Mouse (Mus musculus) T-cell, adult 2 months (primary cell): ENCODE results near the gene 2210011C24Rik.
"Not testable (repeated sequence)": the region's sequence is repeated elsewhere in the genome, so short reads cannot be mapped to it uniquely, and the experiment has no call there.

ENCODE experiments used
- DNase-seq: peaks from one replicate; pipeline ENCODE4 v3.0.0; 2022; ENCODE audit warnings: low spot score

2210011C24Rik gene

GRCm38 (mm10) chr8:83992488-83992887 is 19.5 kb downstream of the 2210011C24Rik start:
- no peak for DNase-seq

- DNase-seq = no peak
These were observed 21.8 kb downstream of the 2210011C24Rik start for GRCm38 (mm10) chr8:83990170-83990569.

- no peak for DNase-seq
These were observed 22.7 kb downstream of the 2210011C24Rik start for GRCm38 (mm10) chr8:83989243-83989642.

DNA sequence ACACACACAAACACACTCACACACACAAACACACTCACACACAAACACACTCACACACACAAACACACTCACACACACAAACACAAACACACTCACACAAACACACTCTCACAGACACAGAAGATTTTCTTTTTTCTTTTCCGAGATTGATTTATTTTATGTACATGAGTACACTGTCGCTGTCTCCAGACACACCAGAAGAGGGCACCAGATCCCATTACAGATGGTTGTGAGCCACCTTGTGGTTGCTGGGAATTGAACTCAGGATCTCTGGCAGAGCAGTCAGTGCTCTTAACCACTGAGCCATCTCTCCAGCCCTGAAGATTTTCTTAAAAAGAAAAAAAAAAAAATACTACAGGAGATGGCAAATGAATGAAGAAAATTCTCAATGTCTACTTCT is 28.7 kb downstream of the 2210011C24Rik start:
- not testable (repeated sequence) for DNase-seq

DNA sequence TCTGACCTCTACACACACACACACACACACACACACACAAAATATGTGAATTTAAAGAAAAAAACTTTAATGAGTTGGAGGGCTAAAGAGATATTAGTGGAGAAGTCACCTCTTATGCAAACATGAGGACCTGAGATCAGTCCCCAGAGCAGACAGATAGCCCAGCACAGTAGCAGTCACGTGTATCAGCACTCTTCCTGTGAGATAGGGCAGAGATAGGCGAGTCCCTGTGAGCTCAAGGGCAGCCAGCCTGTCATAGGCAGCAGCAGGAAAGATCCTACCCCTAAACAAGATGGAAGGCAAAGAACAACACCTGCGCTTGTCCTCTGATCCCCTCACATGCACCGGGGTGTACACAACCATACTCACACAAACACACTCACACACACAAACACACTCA is 29.5 kb downstream of the 2210011C24Rik start:
- DNase-seq = no peak

DNA sequence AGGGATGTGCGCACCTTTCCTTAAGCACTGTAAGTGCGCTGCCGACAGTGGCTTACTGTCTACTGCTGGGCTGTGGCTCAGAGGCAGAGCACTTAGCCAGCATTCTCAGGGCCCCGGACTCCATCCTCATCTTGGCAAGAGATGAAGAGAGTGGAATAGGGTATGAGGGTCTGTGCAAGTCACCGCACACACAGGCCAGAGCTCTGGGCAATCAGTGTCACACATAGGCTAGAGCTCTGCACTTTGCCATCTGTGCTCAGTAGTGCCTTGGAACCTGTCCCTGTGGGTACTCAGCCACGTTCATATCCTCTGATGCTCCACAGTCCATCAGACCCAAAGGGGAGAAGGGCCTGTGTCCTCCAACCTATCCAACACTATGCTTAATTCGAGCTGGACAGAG is 30.4 kb downstream of the 2210011C24Rik start:
- no peak for DNase-seq

GRCm38 (mm10) chr8:83980845-83981244 is 31.1 kb downstream of the 2210011C24Rik start:
- DNase-seq = no peak

GRCm38 (mm10) chr8:83980250-83980649 is 31.7 kb downstream of the 2210011C24Rik start:
- no peak for DNase-seq

GRCm38 (mm10) chr8:83978200-83978599 is 33.8 kb downstream of the 2210011C24Rik start:
- no peak for DNase-seq

GRCm38 (mm10) chr8:83977646-83978045 is 34.3 kb downstream of the 2210011C24Rik start:
- no peak for DNase-seq

DNA sequence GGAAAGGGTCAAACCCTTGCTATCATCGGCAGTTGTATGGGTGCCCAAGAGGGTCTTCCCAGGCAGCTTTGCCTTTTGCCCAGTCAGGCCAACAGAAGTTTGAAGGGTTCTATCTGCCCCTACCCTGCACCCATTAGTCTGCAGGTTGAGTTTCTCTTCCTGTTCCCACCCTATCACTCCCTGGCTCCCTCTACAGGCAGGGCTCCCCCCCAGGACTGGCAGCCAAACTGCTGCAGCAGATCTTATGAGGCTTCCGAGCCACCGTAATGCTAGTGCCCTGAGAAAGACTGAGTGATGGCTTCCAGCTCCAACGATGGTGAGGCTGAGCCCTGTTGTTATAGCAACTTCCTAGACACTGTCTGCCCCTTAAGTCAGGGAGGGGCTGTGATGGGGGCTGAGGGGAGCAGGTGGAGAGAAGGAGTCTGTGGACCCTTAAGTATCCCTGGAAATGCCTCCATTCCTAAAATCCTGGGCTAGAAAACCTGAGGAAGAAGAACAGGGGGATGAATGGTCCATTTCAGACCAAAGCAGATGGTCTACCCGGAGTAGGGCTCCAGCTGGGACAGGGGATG is 35.1 kb downstream of the 2210011C24Rik start:
- DNase-seq = peak; percentile 22

DNA sequence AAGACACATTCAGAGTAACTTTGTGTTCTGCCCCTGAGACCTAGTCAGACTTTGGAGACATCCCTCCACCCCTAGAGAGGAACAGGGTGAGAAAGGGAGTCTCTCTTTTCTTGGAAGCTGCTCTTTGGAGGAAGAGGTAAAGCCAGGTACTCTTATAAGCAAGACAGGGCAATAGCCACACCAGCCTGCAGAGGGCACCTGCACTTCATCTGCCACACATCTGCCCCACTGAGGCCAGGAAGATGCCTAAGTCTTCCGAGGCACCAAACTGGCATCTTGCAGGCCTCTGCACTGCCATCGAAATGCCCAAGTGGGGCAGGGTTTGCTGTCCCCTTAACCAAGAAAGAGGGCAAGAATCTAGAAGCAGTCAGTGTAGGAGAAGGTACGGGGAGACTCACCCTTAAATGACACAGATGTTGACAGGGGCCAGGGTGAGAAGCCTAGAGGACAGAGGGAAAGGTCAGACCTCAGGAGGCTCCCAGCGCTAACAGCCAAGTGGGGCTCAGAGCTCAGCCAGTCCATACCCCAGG is 35.8 kb downstream of the 2210011C24Rik start:
- peak; percentile 63 for DNase-seq

GRCm38 (mm10) chr8:83974521-83974920 is 37.5 kb downstream of the 2210011C24Rik start:
- no peak for DNase-seq

DNA sequence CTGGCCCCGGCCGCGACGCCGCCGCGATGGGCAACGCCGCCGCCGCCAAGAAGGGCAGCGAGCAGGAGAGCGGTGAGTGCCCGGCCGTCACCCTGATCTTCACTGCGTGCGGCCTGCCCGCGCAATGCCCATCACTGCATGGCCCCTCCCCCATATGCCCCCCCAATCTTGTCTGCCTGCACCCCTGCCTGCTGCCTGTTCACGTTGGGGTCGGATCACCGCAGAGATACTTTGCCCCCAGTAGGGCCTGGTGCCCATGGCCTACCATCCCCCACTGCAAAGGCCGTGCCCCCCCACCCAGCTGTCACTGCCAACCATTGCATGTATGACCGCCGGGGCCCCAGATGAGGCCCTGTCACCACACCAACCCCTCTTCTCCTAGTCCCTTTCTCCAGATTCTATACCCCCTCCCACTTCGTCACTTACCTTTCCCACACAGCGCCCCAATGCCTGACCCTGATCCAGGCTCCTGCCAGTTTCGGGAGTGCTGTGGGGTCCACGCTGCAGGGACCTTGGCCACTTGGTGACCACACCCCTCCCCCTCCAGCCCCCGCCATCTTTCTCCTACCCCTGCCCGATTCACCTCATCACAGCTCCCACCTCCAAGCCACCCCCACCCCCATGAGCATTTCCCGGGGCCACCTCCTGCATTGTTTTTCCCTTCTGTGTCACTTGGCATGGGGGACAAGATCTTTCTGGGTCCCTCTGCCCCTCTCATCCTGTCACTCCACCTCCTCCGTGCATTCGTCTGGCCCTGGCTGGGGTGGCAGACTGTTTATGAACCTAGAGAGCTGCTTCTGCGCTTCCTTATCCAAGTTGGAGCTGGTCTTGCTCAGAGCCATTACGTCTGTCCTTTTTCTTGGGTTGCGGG is 38.6 kb downstream of the 2210011C24Rik start:
- peak; percentile 13 for DNase-seq

GRCm38 (mm10) chr8:83972150-83973120 is 39.5 kb downstream of the 2210011C24Rik start, which contains the start of gene Prkaca:
Prkaca (plus strand) TSS chr8:83972993.
- DNase-seq = peak; percentile 98

DNA sequence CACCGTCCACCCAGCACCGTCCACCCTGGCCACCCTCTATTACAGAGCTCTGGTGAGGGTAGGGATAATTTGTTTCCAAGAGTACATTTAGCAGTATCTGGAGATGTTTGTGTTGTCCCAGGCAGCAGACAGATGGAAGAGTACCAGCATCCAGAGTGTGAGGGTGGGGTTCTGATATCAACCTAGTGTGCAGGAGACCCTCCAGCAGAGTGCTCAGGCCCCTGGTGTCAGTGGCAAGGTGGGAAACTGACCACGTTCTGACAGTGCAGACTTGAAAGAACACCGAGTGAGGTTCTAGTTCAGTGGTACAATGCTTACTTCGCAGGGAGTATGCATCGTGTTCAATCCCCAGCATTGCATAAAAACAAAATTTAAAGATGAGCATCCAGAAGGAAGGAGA is 40.3 kb downstream of the 2210011C24Rik start:
- DNase-seq = no peak

DNA sequence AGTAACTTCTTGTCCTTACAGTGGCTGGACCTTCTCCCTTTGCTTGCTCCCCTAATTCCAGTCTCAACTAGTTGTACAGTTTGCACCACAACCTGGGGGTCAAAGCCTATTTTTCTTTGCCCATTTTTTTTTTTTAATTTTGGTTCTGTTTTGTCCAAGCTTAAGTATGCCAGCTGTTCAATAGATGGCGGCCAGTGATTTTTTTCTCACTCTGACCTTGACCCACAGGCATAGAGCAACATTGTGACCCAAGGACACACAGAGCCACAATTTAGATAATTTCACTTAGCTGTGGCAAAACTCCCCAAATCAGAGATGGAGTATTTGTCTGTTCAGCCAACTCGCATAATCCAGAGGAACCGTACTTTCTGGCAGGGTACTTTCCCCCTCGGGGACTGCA is 40.9 kb downstream of the 2210011C24Rik start:
- DNase-seq = no peak

DNA sequence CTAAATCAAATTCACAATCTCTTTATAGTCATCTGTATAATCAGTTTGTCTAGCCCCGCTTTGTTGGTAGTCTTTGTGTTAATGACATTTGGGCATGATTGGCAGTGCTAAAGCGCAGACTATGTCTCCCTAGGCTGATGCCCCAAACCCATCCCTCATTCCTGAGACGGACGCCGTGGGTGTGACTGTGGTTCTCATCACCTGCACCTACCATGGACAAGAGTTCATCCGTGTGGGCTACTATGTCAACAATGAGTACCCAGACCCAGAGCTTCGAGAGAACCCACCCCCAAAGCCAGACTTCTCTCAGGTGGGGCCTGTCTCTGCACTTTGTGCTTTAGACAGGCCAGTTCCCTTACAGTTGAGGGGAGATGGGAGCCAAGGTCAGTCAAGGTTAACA is 44.3 kb downstream of the 2210011C24Rik start:
- no peak for DNase-seq

DNA sequence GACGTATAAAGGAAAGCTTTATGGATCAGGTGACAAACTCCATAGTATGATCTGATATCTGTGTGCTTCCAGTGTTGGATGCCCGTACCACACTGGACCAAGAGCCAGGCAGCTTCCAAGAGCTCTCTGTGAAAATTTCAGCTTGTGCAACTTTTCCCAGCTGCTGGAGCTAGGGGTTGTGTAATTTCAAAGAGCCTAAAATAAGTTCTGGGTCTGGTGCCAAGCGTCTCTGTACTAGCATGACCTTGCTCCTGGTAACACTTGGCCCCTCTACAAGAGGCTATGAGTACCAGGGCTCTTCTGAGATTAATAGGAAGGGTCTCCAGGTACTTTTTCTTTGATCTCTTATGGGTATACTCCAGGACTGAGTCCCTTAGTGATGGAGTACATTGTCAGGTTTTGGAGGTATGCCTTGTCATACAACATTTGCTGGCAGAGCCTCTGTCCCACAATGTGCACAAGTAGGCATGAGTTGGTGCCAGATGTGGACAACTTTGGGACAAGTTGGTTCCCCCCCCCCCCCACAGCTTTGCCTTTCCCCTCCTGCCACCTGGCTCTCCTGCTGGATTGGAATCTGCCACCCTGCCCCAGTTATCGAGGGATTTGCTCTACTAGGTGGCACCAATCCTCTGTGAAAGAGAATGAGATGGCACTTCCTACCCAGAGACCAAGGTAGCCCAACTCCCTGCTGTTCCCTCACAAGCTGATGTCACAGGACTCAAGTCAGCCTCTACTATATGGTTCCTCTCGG is 47.8 kb downstream of the 2210011C24Rik start:
- DNase-seq = no peak
